Mouse (Mus musculus) heart, embryonic 14.5 days (tissue): Measurements from ENCODE around the gene Dpy19l3. TPM values are rescaled to one million over a fixed set of nuclear protein-coding genes. Genes with fewer than 3 reads are reported as not detected.

Experiments used
- ATAC-seq: fragments of 200-750 bp; cut with Nextera tagmentation; 2 replicates; pipeline ENCODE4 v1.8.0; 2017; ENCODE audit warnings: low read depth, moderate TSS enrichment; ENCODE audit not compliant: insufficient number of reproducible peaks, insufficient read depth, low FRiP score
- H3K27ac ChIP-seq, 2 experiments: fragments of 200-500 bp in 1 of 2; fragments of 300-500 bp in 1 of 2; sonication (generic) in 1 of 2; replicated peaks in 1 of 2; 2 replicates each; pipeline ENCODE4 v1.5.1; 2012 to 2014; ENCODE audit warnings: low read depth in 2 of 2, low read length in 2 of 2, control low read depth in 1 of 2, mild to moderate bottlenecking in 1 of 2, mixed read lengths in 1 of 2; ENCODE audit not compliant: control insufficient read depth in 1 of 2, insufficient read depth in 1 of 2
- H3K27me3 ChIP-seq: fragments of 300-500 bp; sonication (generic); 2 replicates; pipeline ENCODE4 v1.6.1; 2014; ENCODE audit warnings: mild to moderate bottlenecking, low read length, control low read depth; ENCODE audit not compliant: control insufficient read depth, insufficient read depth
- H3K36me3 ChIP-seq: fragments of 300-500 bp; sonication (generic); 2 replicates; pipeline ENCODE4 v1.6.1; 2014; ENCODE audit warnings: mild to moderate bottlenecking, control low read depth, low read length, mixed read lengths; ENCODE audit not compliant: control insufficient read depth, insufficient read depth
- H3K4me1 ChIP-seq, 2 experiments: fragments of 200-500 bp in 1 of 2; fragments of 300-500 bp in 1 of 2; sonication (generic) in 1 of 2; 2 replicates each; pipeline ENCODE4 v1.6.1; 2012 to 2014; ENCODE audit warnings: low read length in 2 of 2, control low read depth in 1 of 2, mixed read lengths in 1 of 2; ENCODE audit not compliant: control insufficient read depth in 2 of 2, insufficient read depth in 2 of 2
- H3K4me2 ChIP-seq: fragments of 300-500 bp; sonication (generic); 2 replicates; pipeline ENCODE4 v1.6.1; 2014; ENCODE audit warnings: mild to moderate bottlenecking, low read length
- H3K4me3 ChIP-seq, 2 experiments: fragments of 200-500 bp in 1 of 2; fragments of 300-500 bp in 1 of 2; sonication (generic) in 1 of 2; 2 replicates each; pipeline ENCODE4 v1.5.1; 2012 to 2014; ENCODE audit warnings: low read length in 2 of 2, mild to moderate bottlenecking in 2 of 2, control low read depth in 1 of 2, low read depth in 1 of 2, moderate library complexity in 1 of 2; ENCODE audit not compliant: control insufficient read depth in 1 of 2, insufficient read depth in 1 of 2
- H3K9ac ChIP-seq: fragments of 300-500 bp; sonication (generic); 2 replicates; pipeline ENCODE4 v1.6.1; 2014; ENCODE audit warnings: mild to moderate bottlenecking, low read length
- H3K9me3 ChIP-seq: fragments of 300-500 bp; sonication (generic); 2 replicates; pipeline ENCODE4 v1.6.1; 2016; ENCODE audit warnings: low read length, control low read depth; ENCODE audit not compliant: control insufficient read depth
- WGBS: fragments of 180-500 bp; shearing (Covaris S2); extraction: QIAGEN DNeasy Blood & Tissue Kit; methylation state at CpG from one replicate; pipeline ENCODE4 v1.1.7; 2014; 5-methylcytosine and 5-hydroxymethylcytosine counted together
- polyA plus RNA-seq: library from polyadenylated mRNA; unstranded; fragments of >200 nt; fragmentation: Nextera tagmentation; extraction: Ambion mirVana; gene quantifications from 2 replicates; pipeline ENCODE4 v1.2.1, GENCODE M21; 2014

Dpy19l3 gene
- polyA plus RNA-seq, 1 experiment from 2014 or later, result 15.6 TPM

- peaks cover 5 to 14% of the 10 kb centered on the region in 2 experiments for H3K4me1 ChIP-seq
- 10% methylated on average over 10 of the region's 10 CpGs for WGBS
- ATAC-seq, result no peak
- H3K27me3 ChIP-seq, result no peaks in the 10 kb centered on the region
- no peaks in the 10 kb centered on the region for H3K9me3 ChIP-seq
- no peak overlapping the region for H3K27ac ChIP-seq
- peak overlapping the region; percentile 70 for H3K4me2 ChIP-seq
- H3K4me3 ChIP-seq, result peak overlapping the region; percentile 20 to 29
- peaks cover 5% of the 10 kb centered on the region for H3K36me3 ChIP-seq
- H3K9ac ChIP-seq, result no peak overlapping the region
Measured at GRCm38 (mm10) chr7:35687229-35687628, 67.0 kb downstream of the Dpy19l3 start.

DNA sequence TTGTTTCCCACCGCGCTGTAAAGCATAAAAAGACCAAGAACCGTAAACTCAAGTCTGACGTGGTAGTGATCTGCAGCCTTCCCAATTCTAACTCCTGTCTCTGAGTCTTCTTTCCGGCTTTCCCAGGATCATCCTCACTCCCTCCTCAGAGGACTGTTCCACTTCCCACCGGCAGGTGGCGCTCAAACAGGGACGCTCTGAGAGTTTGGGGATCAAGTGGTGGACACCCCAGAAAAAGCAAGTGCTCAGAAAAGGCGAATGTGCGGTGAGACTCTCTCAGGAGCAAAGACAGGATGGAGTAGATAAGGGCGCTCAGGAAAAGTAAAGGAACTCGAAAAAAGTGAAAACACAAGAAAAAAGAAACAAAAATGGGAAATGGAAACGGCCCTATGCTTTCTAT, 67.5 kb downstream of the Dpy19l3 start:
- H3K9me3 ChIP-seq, result no peaks in the 10 kb centered on the region
- H3K27ac ChIP-seq, result no peak overlapping the region
- H3K9ac ChIP-seq, result no peak overlapping the region
- peak overlapping the region; percentile 70 for H3K4me2 ChIP-seq
- 23% methylated on average over 13 of the region's 13 CpGs for WGBS
- no peak for ATAC-seq
- peaks cover 5% of the 10 kb centered on the region for H3K36me3 ChIP-seq
- peaks cover 5 to 14% of the 10 kb centered on the region in 2 experiments for H3K4me1 ChIP-seq
- H3K4me3 ChIP-seq, result peak overlapping the region; percentile 20 to 29
- no peaks in the 10 kb centered on the region for H3K27me3 ChIP-seq

DNA sequence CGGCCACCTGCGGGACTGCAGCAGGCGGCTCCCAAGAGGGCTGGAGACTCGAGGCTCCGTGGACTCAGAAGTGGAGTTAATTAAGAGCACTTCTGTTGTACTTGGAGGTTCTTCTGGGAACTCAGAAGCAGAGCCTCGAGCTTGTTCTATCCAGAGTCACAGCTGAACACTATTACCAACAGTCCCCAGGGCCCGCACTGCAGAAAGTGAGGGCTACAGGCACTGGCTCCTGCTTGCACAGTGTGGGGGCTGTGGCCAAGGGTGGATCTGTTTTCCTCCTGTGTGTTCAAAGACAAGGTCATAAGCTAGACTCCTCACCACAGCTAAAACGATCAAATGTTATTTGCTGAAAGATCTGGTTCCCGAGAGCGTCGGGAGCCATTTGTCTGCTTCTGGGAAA, 68.0 kb downstream of the Dpy19l3 start:
- Histone ChIP-seq H3K4me1 (peaks cover 5 to 14% of the 10 kb centered on the region in 2 experiments), H3K4me3 (no peak overlapping the region), H3K9me3 (no peaks in the 10 kb centered on the region), H3K9ac (no peak overlapping the region), H3K36me3 (peaks cover 5% of the 10 kb centered on the region), H3K4me2 (peak overlapping the region; percentile 70), H3K27ac (no peak overlapping the region), H3K27me3 (no peaks in the 10 kb centered on the region)
- no peak for ATAC-seq
- WGBS, result 61% methylated on average over 11 of the region's 11 CpGs

GRCm38 (mm10) chr7:35683409-35684122, 70.7 kb downstream of the Dpy19l3 start:
- ATAC-seq, result no peak
- Histone ChIP-seq H3K27ac (no peak overlapping the region), H3K9me3 (no peaks in the 10 kb centered on the region), H3K4me3 (no peak overlapping the region), H3K4me2 (no peak overlapping the region), H3K9ac (no peak overlapping the region), H3K4me1 (peaks cover 5 to 14% of the 10 kb centered on the region in 2 experiments), H3K27me3 (no peaks in the 10 kb centered on the region), H3K36me3 (no peaks in the 10 kb centered on the region)
- 85% methylated on average over 6 of the region's 6 CpGs for WGBS

DNA sequence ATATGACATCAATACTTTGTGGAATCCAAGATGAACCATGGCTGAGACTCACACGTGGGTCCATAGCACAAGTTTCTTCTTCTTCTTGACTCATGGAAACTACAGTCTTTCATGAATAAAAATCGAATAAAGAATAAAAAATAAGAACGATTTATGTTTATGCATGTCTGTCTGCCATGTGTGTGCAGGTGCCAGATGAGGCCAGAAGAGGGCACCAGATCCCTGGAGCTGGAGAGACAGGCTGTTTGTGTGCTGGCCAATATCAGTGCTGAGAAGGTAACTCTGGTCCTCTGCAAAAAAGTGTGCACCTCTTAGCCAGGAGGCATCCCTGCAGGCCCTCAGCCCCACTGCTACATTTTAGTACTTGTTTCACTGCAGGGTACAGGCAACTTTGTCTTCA, 72.7 kb downstream of the Dpy19l3 start:
- WGBS, result 77% methylated on average over 3 of the region's 3 CpGs
- no peaks in the 10 kb centered on the region for H3K36me3 ChIP-seq
- H3K4me3 ChIP-seq, result no peak overlapping the region
- H3K9ac ChIP-seq, result no peak overlapping the region
- H3K27ac ChIP-seq, result no peak overlapping the region
- H3K4me1 ChIP-seq, result peaks cover 0 to 2% of the 10 kb centered on the region in 2 experiments; a peak in 1 of 4 replicates
- peaks cover 3% of the 10 kb centered on the region; the same call in 1 of the 2 replicates for H3K9me3 ChIP-seq
- no peak overlapping the region for H3K4me2 ChIP-seq
- no peaks in the 10 kb centered on the region for H3K27me3 ChIP-seq
- ATAC-seq, result no peak

DNA sequence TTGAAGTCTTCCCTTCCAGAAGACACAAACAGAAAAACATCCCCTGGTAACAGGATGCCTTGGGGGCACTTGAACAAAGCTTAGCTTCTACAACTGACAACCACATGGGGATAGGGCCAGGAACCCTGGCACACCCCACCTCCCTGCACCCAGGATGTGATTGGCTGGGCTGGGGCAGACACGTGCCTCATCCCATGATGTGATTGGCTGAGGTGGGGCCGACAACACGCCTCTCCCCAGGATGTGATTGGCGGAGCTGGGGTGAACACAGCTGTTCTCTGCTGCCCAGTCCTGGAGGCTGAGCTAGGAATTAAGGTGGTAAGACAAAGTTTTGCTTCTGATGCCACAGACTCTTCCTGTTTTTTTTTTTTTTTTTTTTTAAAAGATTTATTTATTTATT, 75.3 kb downstream of the Dpy19l3 start:
- H3K9me3 ChIP-seq, result peaks cover 3% of the 10 kb centered on the region; the same call in 1 of the 2 replicates
- H3K9ac ChIP-seq, result no peak overlapping the region
- H3K36me3 ChIP-seq, result no peaks in the 10 kb centered on the region
- WGBS, result 75% methylated on average over 4 of the region's 4 CpGs
- H3K27ac ChIP-seq, result no peak overlapping the region
- H3K27me3 ChIP-seq, result no peaks in the 10 kb centered on the region
- no peaks in the 10 kb centered on the region for H3K4me1 ChIP-seq
- no peak for ATAC-seq
- H3K4me3 ChIP-seq, result no peak overlapping the region
- no peak overlapping the region for H3K4me2 ChIP-seq

DNA sequence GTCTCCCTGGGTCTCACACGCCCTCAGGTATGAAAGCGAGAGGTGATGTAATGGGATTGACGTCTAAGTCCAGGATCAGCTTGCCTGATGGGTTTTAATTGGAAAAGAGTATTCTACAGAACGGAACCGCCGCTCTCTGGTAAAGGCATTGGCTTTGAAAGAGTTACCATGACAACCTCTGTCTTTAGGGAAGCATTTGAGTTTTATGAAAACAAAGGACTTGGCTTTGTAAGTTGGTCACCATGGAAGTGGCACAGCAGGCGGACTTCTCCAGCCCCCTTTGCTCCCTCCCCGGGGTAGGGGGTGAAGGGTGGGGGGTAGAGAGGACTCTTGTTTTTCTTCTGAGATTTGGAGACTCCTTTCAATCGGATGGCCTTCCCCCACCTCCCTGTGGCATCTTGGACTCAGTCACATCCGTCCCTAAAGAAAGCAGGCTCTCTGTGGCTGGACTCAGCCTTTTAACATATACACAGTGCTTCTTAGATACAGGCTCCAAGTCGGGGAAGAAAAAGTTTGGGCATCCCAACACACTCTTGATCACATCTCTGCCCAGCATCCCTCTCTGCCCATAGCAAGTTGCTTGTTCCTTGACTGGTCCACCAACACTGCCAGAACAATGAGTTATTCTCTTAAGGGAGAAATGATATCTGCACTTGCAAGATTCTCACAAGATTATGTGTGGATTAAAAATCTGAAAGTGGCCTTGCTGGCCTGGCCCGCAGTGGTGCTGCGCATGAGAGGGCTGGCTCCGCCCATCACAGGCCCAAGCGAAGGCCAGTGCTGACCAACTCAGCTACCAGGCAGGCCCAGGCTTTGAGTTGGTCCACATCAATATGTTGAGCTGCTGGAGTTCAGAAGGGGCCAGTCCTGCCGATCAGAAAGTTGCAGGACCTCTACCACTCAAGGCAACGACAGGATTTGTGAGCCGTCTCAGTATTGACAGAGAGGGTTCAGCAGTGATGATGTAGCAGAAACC, 85.9 kb downstream of the Dpy19l3 start:
- no peak for ATAC-seq
- Histone ChIP-seq H3K4me1 (no peaks in the 10 kb centered on the region), H3K4me2 (no peak overlapping the region), H3K9me3 (no peaks in the 10 kb centered on the region), H3K27me3 (no peaks in the 10 kb centered on the region), H3K4me3 (no peak overlapping the region), H3K36me3 (no peaks in the 10 kb centered on the region), H3K9ac (no peak overlapping the region), H3K27ac (no peak overlapping the region)
- 64% methylated on average over 18 of the region's 18 CpGs for WGBS
